12 mouse cellular contexts compared by ENCODE assay signal in the genomic region with DNA sequence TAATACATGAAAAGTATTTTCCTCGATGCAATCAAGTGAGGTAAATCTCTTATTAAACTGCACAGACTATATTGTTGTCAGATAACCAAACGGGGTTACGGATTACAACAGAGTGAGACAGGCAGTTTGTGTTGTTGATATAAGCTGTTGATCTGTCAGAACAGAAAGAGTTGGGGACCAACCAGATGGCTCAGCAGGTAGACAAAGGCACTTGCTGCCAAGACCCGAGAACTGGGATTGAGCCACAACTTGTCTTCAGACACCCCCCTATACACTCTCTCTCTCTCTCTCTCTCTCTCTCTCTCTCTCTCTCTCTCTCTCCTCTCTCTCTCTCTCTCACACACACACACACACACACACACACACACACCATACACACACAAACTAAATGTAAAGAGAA.
"Had no signal": no experiment of that assay in that cellular context is flagged by ENCODE, and none has a peak within 500 bp of the region (broad histone marks: within the 10 kb centered on the region; RNA-seq: fewer than 3 reads in every experiment).

No protein-coding gene starts in this region.

- DNase-seq: gastrocnemius, postnatal 14 days; gastrocnemius, postnatal 36 days; heart, adult 2 months; heart, postnatal 14 days; heart, postnatal 36 days; kidney, adult 11 months; kidney, adult 2 months; kidney, adult 9 months; kidney, postnatal 14 days; kidney, postnatal 36 days; layer of hippocampus, adult 9-11 months; layer of hippocampus, postnatal 36 days had no signal
